Comparison of ENCODE assay signal across 7 mouse cellular contexts in genomic region chr8:69271203-69271554, GRCm38 (mm10). TPM values are rescaled to one million over a fixed set of nuclear protein-coding genes. Genes with fewer than 3 reads are reported as not detected.
DNase-seq lines count a peak whose midpoint lies in the region; ATAC-seq and TF ChIP-seq lines count a peak whose summit lies in the region.

No protein-coding gene starts in this region.

- no peak for TF ChIP-seq POLR2A in limb, embryonic 14.5 days (IDR thresholded peaks at IDR 0.05; ENCODE audit: borderline replicate concordance, extremely low read depth, insufficient read depth, insufficient read length)

- no peaks in the 10 kb centered on the region for H3K9me3 ChIP-seq in megakaryocyte, embryonic 14.5 days
- 0 out of 2 replicates have a peak, but pooled peaks cover 11% of the 10 kb centered on the region for H3K9me3 ChIP-seq in forebrain, embryonic 12.5 days
- H3K9me3 ChIP-seq in limb, embryonic 14.5 days (ENCODE audit: control insufficient read depth, low read length) = 0 out of 2 replicates have a peak, but pooled peaks cover 6% of the 10 kb centered on the region
- no peaks in the 10 kb centered on the region for H3K9me3 ChIP-seq in stomach, embryonic 15.5 days

- H3K4me2 ChIP-seq in forebrain, embryonic 12.5 days = peak overlapping the region; percentile 61
- H3K4me2 ChIP-seq in limb, embryonic 14.5 days (replicated peaks; ENCODE audit: low read depth, low read length, severe bottlenecking) = peak overlapping the region; percentile 53
- peak overlapping the region; percentile 66 for H3K4me2 ChIP-seq in stomach, embryonic 15.5 days

- H3K4me1 ChIP-seq in megakaryocyte, embryonic 14.5 days = peaks cover 18% of the 10 kb centered on the region
- H3K4me1 ChIP-seq in forebrain, embryonic 12.5 days = peaks cover 10% of the 10 kb centered on the region
- peaks cover 6% of the 10 kb centered on the region; the same call in 1 of the 2 replicates for H3K4me1 ChIP-seq in limb, embryonic 14.5 days (ENCODE audit: control insufficient read depth, insufficient read depth, low read length)
- 0 out of 2 replicates have a peak, but pooled peaks cover 2% of the 10 kb centered on the region for H3K4me1 ChIP-seq in stomach, embryonic 15.5 days

- no peaks in the 10 kb centered on the region for H3K36me3 ChIP-seq in megakaryocyte, embryonic 14.5 days (replicated peaks; ENCODE audit: low read length)
- H3K36me3 ChIP-seq in forebrain, embryonic 12.5 days (replicated peaks) = peaks cover 22% of the 10 kb centered on the region
- 0 out of 2 replicates have a peak, but pooled peaks cover 4% of the 10 kb centered on the region for H3K36me3 ChIP-seq in limb, embryonic 14.5 days (ENCODE audit: control insufficient read depth, insufficient read depth, low read length)
- H3K36me3 ChIP-seq in stomach, embryonic 15.5 days = no peaks in the 10 kb centered on the region; the same call in 1 of the 2 replicates

- H3K27ac ChIP-seq in forebrain, embryonic 12.5 days = peak overlapping the region; percentile 85
- peak overlapping the region; percentile 78 for H3K27ac ChIP-seq in limb, embryonic 14.5 days (replicated peaks; ENCODE audit: low read depth, low read length)
- peak overlapping the region; percentile 81 for H3K27ac ChIP-seq in stomach, embryonic 15.5 days

- 15% methylated on average over 6 of the region's 6 CpGs for WGBS in forebrain, embryonic 12.5 days
- 12% methylated on average over 6 of the region's 6 CpGs for WGBS in limb, embryonic 14.5 days
- 14% methylated on average over 6 of the region's 6 CpGs for WGBS in stomach, embryonic 15.5 days

- peak overlapping the region; percentile 91 for H3K4me3 ChIP-seq in megakaryocyte, embryonic 14.5 days (replicated peaks)
- H3K4me3 ChIP-seq in forebrain, embryonic 12.5 days (replicated peaks) = peak overlapping the region; percentile 67
- H3K4me3 ChIP-seq in limb, embryonic 14.5 days (replicated peaks; ENCODE audit: low read length) = peak overlapping the region; percentile 62
- H3K4me3 ChIP-seq in stomach, embryonic 15.5 days (replicated peaks) = peak overlapping the region; percentile 71

- DNase-seq in limb, embryonic 14.5 days (ENCODE audit: low spot score) = no peak
- no peak for DNase-seq in right cerebral cortex, postnatal 14 days
- no peak for DNase-seq in B cell, adult 2 months

- H3K9ac ChIP-seq in forebrain, embryonic 12.5 days = peak overlapping the region; percentile 68
- H3K9ac ChIP-seq in limb, embryonic 14.5 days (ENCODE audit: low read depth, low read length, severe bottlenecking) = peak overlapping the region; percentile 72
- H3K9ac ChIP-seq in stomach, embryonic 15.5 days = peak overlapping the region; percentile 59

- no peaks in the 10 kb centered on the region for H3K27me3 ChIP-seq in megakaryocyte, embryonic 14.5 days (replicated peaks)
- no peaks in the 10 kb centered on the region for H3K27me3 ChIP-seq in forebrain, embryonic 12.5 days
- H3K27me3 ChIP-seq in limb, embryonic 14.5 days (ENCODE audit: control insufficient read depth, insufficient read depth, low read length) = no peaks in the 10 kb centered on the region
- no peaks in the 10 kb centered on the region for H3K27me3 ChIP-seq in stomach, embryonic 15.5 days (replicated peaks)

- ATAC-seq in megakaryocyte, adult 5-6 weeks (ENCODE audit: poor library complexity, severe bottlenecking) = no peak; the same call in 1 of the 2 replicates
- peak; percentile 90 for ATAC-seq in forebrain, embryonic 12.5 days (ENCODE audit: low FRiP score)
- peak; percentile 86 for ATAC-seq in limb, embryonic 14.5 days (ENCODE audit: low FRiP score, low read depth)
- no peak for ATAC-seq in stomach, embryonic 15.5 days (ENCODE audit: insufficient read depth, low FRiP score, low read depth)

RNA-seq across cellular contexts. Expression of gene D130040H23Rik, which starts 0.3 kb away (rescaled TPM):
- not detected in 2 replicates for polyA plus RNA-seq in megakaryocyte, embryonic 14.5 days (2012; ENCODE audit: insufficient read depth, low replicate concordance)
- 6.1 and 6.2 TPM in 2 replicates for total RNA-seq in megakaryocyte, adult 5-6 weeks (2015)
- 3.5 and 4.1 TPM in 2 replicates for total RNA-seq in megakaryocyte, adult 5-6 weeks (2017)
- polyA plus RNA-seq in forebrain, embryonic 12.5 days (2016; fragmentation: Nextera tagmentation; extraction: Ambion mirVana) = 9.8 and 11.4 TPM in 2 replicates
- polyA plus RNA-seq in limb, embryonic 14.5 days (2012; rRNA removed) = 2.2 and 4.2 TPM in 2 replicates
- polyA plus RNA-seq in limb, embryonic 14.5 days (2014; fragmentation: Nextera tagmentation; extraction: Ambion mirVana) = 3.7 and 4.6 TPM in 2 replicates
- polyA plus RNA-seq in stomach, embryonic 15.5 days (2015; fragmentation: Nextera tagmentation; extraction: Ambion mirVana) = 5.5 and 6.5 TPM in 2 replicates

Comparison
In these comparisons a context has a peak if more than half of its experiments do, and no peak if none do; other contexts are left out.
1. ATAC-seq: peak in forebrain, embryonic 12.5 days (single experiment) and limb, embryonic 14.5 days (single experiment); none in megakaryocyte, adult 5-6 weeks (single experiment) and stomach, embryonic 15.5 days (single experiment).
2. Peak in every context shown above with its lines, with median percentiles within 50 percentile points of each other: H3K4me3 ChIP-seq, H3K27ac ChIP-seq, H3K4me2 ChIP-seq and H3K9ac ChIP-seq.